Mouse (Mus musculus): ENCODE measurements at regions not wholly inside any gene's neighbourhood (a gene's known extent, or its start where the extent isn't known, plus 50 kb on each side); places are given as distances from the start of the nearest gene placed in this dataset.
A peak's percentile ranks its signal among the peaks of the same experiment; 100 is the strongest.

DNA sequence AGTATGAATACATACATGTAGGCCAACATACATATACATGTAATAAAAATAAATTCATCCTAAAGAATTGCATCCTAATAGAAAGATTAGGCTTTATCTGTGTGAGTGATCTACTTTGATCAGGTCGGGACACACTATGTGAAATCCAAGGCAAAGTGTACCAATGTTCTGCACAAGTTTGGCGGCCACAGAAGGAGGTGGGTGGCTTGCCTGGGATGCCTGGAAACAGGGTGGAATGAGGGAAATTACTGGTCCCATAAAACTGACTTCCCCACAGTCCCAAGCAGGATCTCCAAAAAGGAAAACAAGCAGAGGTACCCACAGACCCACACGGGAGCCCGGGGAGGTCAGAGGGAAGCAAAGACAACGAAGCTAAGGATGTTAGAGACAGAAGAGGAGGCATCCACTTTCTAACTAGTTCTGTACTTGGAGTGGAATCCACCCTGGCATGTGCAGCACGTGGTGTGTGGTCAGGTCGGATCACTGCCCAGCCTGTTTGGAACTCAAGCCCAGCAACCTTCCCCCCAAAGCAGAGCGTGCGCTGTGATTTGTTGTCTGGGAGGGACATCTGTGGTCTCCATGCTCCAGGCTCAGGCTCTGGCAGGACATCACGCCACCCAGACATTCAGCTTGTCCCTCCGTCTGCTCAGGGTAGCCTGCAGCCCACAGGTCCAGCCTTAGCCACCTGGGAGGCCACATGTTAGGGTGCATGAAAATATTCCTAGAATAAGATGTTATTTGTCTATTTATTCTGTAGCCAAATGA, 615.3 kb upstream of the 3110018I06Rik start:
- Histone ChIP-seq H3K27me3 (no peaks in the 10 kb centered on the region), H3K36me3 (no peaks in the 10 kb centered on the region), H3K4me3 (no peak overlapping the region), H3K4me2 (no peak overlapping the region), H3K9me3 (no peaks in the 10 kb centered on the region), H3K9ac (no peak overlapping the region), H3K4me1 (replicated peaks) (no peaks in the 10 kb centered on the region), H3K27ac (replicated peaks) (no peak overlapping the region)
- ATAC-seq (ENCODE audit: low FRiP score, low read depth): no peak
- WGBS: 91% methylated on average over 11 of the region's 11 CpGs

- Histone ChIP-seq H3K27me3 (no peaks in the 10 kb centered on the region), H3K27ac (replicated peaks) (no peak overlapping the region), H3K4me1 (replicated peaks) (no peaks in the 10 kb centered on the region), H3K4me2 (no peak overlapping the region), H3K36me3 (no peaks in the 10 kb centered on the region), H3K9me3 (no peaks in the 10 kb centered on the region), H3K4me3 (no peak overlapping the region), H3K9ac (no peak overlapping the region)
- ATAC-seq (ENCODE audit: low FRiP score, low read depth): no peak
- WGBS: 79% methylated on average over 6 of the region's 6 CpGs
Measured at GRCm38 (mm10) chr12:106890319-106890718, 598.1 kb upstream of the 3110018I06Rik start.

DNA sequence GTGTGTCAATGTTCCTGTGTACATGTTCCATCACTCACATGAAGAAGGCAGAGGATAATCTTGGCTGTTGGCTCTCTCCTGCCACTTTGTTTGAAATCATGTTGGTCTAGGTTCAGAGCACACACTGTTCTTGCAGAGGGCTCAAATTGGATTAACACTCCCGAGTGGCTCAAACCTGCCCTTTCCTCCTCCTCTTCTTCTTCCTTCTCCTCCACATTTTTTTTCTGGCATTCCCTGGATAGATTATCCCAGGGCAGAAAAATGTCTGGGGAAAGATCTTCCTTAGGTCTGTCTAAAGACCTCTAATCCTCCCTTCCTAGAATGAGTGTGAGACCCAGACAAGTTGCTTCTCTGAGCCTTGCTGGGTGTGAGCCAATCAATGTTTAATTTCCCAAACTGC, 594.4 kb upstream of the 3110018I06Rik start:
- 71% methylated on average over 1 of the region's 1 CpGs for WGBS
- no peaks in the 10 kb centered on the region for H3K27me3 ChIP-seq
- H3K4me3 ChIP-seq: no peak overlapping the region
- H3K9me3 ChIP-seq: no peaks in the 10 kb centered on the region
- H3K4me1 ChIP-seq (replicated peaks): no peaks in the 10 kb centered on the region
- H3K27ac ChIP-seq (replicated peaks): no peak overlapping the region
- H3K4me2 ChIP-seq: no peak overlapping the region
- ATAC-seq (ENCODE audit: low FRiP score, low read depth): no peak
- H3K9ac ChIP-seq: no peak overlapping the region
- no peaks in the 10 kb centered on the region for H3K36me3 ChIP-seq

DNA sequence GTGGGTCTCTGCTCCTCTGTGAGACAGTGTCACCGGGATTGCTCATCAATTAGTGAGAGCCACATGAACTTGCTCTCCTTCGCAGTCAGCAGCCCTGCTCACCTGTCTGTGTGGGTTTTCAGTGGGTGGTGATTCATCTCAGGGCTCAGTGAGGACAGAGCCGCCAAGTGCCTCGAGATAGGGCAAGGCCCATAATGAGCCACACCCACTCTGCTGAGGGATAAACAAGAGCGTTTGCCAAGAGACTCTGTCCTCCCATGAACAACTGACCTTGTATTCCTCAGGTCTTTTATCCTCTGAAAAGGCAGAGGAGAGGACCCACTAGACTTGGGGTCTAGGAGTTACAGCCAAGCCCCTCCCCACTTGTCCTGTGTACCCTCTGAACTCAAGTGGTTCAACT, 584.2 kb upstream of the 3110018I06Rik start:
- no peaks in the 10 kb centered on the region for H3K4me1 ChIP-seq (replicated peaks)
- H3K4me3 ChIP-seq: no peak overlapping the region
- no peak for ATAC-seq (ENCODE audit: low FRiP score, low read depth)
- no peak overlapping the region for H3K9ac ChIP-seq
- no peak overlapping the region for H3K4me2 ChIP-seq
- no peaks in the 10 kb centered on the region for H3K27me3 ChIP-seq
- no peak overlapping the region for H3K27ac ChIP-seq (replicated peaks)
- H3K9me3 ChIP-seq: no peaks in the 10 kb centered on the region
- no peaks in the 10 kb centered on the region for H3K36me3 ChIP-seq
- 79% methylated on average over 5 of the region's 5 CpGs for WGBS

GRCm38 (mm10) chr12:106912782-106913181, 575.6 kb upstream of the 3110018I06Rik start:
- WGBS: 38% methylated on average over 3 of the region's 3 CpGs
- no peak overlapping the region for H3K4me2 ChIP-seq
- ATAC-seq (ENCODE audit: low FRiP score, low read depth): no peak
- no peaks in the 10 kb centered on the region for H3K4me1 ChIP-seq (replicated peaks)
- no peaks in the 10 kb centered on the region for H3K9me3 ChIP-seq
- no peak overlapping the region for H3K27ac ChIP-seq (replicated peaks)
- H3K27me3 ChIP-seq: no peaks in the 10 kb centered on the region
- H3K36me3 ChIP-seq: no peaks in the 10 kb centered on the region
- no peak overlapping the region for H3K4me3 ChIP-seq
- H3K9ac ChIP-seq: no peak overlapping the region

- H3K9ac ChIP-seq: no peak overlapping the region
- H3K4me1 ChIP-seq (replicated peaks): peaks cover 10% of the 10 kb centered on the region
- no peaks in the 10 kb centered on the region for H3K27me3 ChIP-seq
- H3K4me3 ChIP-seq: no peak overlapping the region
- 54% methylated on average over 12 of the region's 12 CpGs for WGBS
- H3K9me3 ChIP-seq: no peaks in the 10 kb centered on the region
- no peak overlapping the region for H3K4me2 ChIP-seq
- no peaks in the 10 kb centered on the region for H3K36me3 ChIP-seq
- no peak overlapping the region for H3K27ac ChIP-seq (replicated peaks)
- ATAC-seq (ENCODE audit: low FRiP score, low read depth): no peak
Measured at GRCm38 (mm10) chr12:106922571-106922991, 565.9 kb upstream of the 3110018I06Rik start.

- 28% methylated on average over 5 of the region's 5 CpGs for WGBS
- H3K4me1 ChIP-seq (replicated peaks): peaks cover 9% of the 10 kb centered on the region
- no peaks in the 10 kb centered on the region for H3K36me3 ChIP-seq
- H3K4me2 ChIP-seq: no peak overlapping the region
- H3K4me3 ChIP-seq: no peak overlapping the region
- H3K27me3 ChIP-seq: no peaks in the 10 kb centered on the region
- H3K27ac ChIP-seq (replicated peaks): no peak overlapping the region
- no peaks in the 10 kb centered on the region for H3K9me3 ChIP-seq
- no peak overlapping the region for H3K9ac ChIP-seq
- ATAC-seq (ENCODE audit: low FRiP score, low read depth): no peak
Measured at GRCm38 (mm10) chr12:106928389-106928788, 560.0 kb upstream of the 3110018I06Rik start.

DNA sequence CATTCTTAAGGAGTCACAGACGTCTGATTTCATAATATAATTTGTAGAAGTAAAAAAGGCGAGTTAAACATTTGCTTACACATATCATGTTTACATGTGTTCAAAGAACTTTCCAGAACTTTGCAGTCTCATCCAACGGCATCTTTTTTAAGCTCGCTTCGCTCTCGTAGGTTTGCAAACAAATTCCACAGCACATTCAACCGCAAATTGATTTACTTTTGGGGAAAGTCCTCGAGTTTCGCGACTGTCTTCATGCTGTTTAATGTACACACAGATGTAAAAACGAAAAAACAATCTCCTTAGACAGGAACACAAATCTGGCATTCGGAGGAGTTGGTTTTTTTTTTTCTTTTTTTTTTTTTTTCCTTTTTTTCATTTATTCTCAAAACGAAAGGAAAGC, 559.3 kb upstream of the 3110018I06Rik start:
- Histone ChIP-seq H3K4me3 (no peak overlapping the region), H3K9me3 (no peaks in the 10 kb centered on the region), H3K36me3 (no peaks in the 10 kb centered on the region), H3K9ac (no peak overlapping the region), H3K27me3 (no peaks in the 10 kb centered on the region), H3K27ac (replicated peaks) (no peak overlapping the region), H3K4me2 (no peak overlapping the region), H3K4me1 (replicated peaks) (peaks cover 8% of the 10 kb centered on the region)
- ATAC-seq (ENCODE audit: low FRiP score, low read depth): no peak
- WGBS: 84% methylated on average over 13 of the region's 13 CpGs

- H3K27me3 ChIP-seq: no peaks in the 10 kb centered on the region
- no peak overlapping the region for H3K4me3 ChIP-seq
- H3K4me1 ChIP-seq (replicated peaks): peaks cover 8% of the 10 kb centered on the region
- H3K9ac ChIP-seq: no peak overlapping the region
- 54% methylated on average over 3 of the region's 3 CpGs for WGBS
- H3K27ac ChIP-seq (replicated peaks): no peak overlapping the region
- no peaks in the 10 kb centered on the region for H3K36me3 ChIP-seq
- no peaks in the 10 kb centered on the region for H3K9me3 ChIP-seq
- ATAC-seq (ENCODE audit: low FRiP score, low read depth): no peak
- H3K4me2 ChIP-seq: no peak overlapping the region
Measured at GRCm38 (mm10) chr12:106931591-106931990, 556.8 kb upstream of the 3110018I06Rik start.

DNA sequence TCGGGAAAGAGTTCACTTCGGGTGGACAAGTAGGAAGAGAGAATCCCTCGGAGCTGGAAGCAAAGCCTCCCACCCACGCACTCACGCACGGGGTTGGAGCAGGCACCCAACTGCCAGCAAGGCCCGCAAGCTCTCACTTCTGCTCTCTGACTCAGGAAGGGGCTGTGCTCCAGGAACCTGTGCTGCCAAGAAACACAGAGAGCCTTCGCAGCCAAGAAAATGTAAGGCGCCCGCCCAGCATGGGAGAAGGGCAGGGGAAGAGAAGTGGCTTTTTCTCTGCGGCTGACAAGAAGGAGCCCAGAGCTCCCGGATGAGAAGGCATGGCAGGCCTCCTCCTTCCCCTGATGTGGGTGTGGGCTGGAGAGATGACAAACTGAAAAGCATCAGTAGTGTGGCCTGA, 549.1 kb upstream of the 3110018I06Rik start:
- ATAC-seq (ENCODE audit: low FRiP score, low read depth): no peak
- 0 out of 2 replicates have a peak, but pooled peaks cover 2% of the 10 kb centered on the region for H3K4me1 ChIP-seq (replicated peaks)
- H3K4me3 ChIP-seq: no peak overlapping the region
- H3K4me2 ChIP-seq: no peak overlapping the region
- H3K9me3 ChIP-seq: no peaks in the 10 kb centered on the region
- no peaks in the 10 kb centered on the region for H3K27me3 ChIP-seq
- H3K27ac ChIP-seq (replicated peaks): no peak overlapping the region
- H3K36me3 ChIP-seq: no peaks in the 10 kb centered on the region
- H3K9ac ChIP-seq: no peak overlapping the region
- WGBS: 72% methylated on average over 12 of the region's 12 CpGs

GRCm38 (mm10) chr12:106943874-106944273, 544.6 kb upstream of the 3110018I06Rik start:
- 0 out of 2 replicates have a peak, but pooled peaks cover 2% of the 10 kb centered on the region for H3K4me1 ChIP-seq (replicated peaks)
- H3K9ac ChIP-seq: no peak overlapping the region
- H3K9me3 ChIP-seq: no peaks in the 10 kb centered on the region
- H3K36me3 ChIP-seq: no peaks in the 10 kb centered on the region
- H3K4me3 ChIP-seq: no peak overlapping the region
- WGBS: 9% methylated on average over 5 of the region's 5 CpGs
- H3K4me2 ChIP-seq: no peak overlapping the region
- no peak for ATAC-seq (ENCODE audit: low FRiP score, low read depth)
- H3K27ac ChIP-seq (replicated peaks): no peak overlapping the region
- no peaks in the 10 kb centered on the region for H3K27me3 ChIP-seq

DNA sequence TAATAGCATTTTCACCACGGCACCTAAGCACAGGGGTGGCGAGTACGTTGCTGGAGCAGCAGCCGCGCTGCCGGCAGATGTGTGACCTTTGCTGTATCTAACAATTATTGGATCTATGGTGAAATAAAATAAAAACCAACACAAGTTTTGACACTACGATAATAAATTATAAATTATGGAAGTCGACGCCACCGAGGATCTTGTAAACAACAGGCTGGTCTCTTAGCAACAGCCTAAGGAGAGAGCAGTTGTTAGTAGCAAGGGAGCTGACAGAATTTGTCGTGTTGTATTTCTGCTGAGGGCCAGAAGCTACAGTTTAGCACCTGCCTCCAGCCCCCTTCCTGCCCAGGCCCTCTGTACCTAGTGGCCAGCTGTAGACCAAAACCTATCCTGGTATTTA, 535.8 kb upstream of the 3110018I06Rik start:
- Histone ChIP-seq H3K4me3 (no peak overlapping the region), H3K27me3 (no peaks in the 10 kb centered on the region), H3K9me3 (no peaks in the 10 kb centered on the region), H3K4me2 (peak overlapping the region; percentile 7; the same call in 1 of the 2 replicates), H3K27ac (replicated peaks) (no peak overlapping the region), H3K4me1 (replicated peaks) (peaks cover 31% of the 10 kb centered on the region), H3K9ac (no peak overlapping the region), H3K36me3 (no peaks in the 10 kb centered on the region)
- no peak for ATAC-seq (ENCODE audit: low FRiP score, low read depth)
- 46% methylated on average over 11 of the region's 11 CpGs for WGBS

DNA sequence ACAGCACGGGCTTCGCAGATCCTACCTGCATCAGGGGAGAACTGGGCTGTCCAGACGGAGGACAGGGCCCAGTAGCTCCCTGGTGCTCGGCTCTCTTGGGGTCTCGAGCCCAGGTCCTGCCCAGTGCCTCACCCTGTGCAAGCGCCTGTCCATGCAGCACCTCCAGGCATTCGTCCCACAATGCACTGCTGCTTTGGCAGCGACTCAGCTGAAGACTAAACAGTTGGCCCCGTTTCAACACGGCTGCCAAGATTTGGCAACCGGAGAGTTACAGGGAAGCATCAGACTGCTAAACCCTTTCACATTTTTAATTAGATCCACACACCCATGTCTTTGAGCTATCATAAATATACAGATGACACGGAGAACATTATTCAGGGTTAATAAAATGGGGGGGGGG, 532.7 kb upstream of the 3110018I06Rik start:
- 41% methylated on average over 12 of the region's 12 CpGs for WGBS
- H3K27ac ChIP-seq (replicated peaks): peak overlapping the region; percentile 62; the same call in 1 of the 2 replicates

More for the DNA sequence above, 532.7 kb upstream of the 3110018I06Rik start:
- Histone ChIP-seq H3K9me3 (no peaks in the 10 kb centered on the region), H3K9ac (no peak overlapping the region), H3K27me3 (no peaks in the 10 kb centered on the region), H3K36me3 (no peaks in the 10 kb centered on the region), H3K4me3 (no peak overlapping the region), H3K4me2 (no peak overlapping the region), H3K4me1 (replicated peaks) (peaks cover 31% of the 10 kb centered on the region)
- ATAC-seq (ENCODE audit: low FRiP score, low read depth): peak; percentile 74
